Mouse (Mus musculus): ENCODE data around the gene Camp.
A peak's percentile ranks its signal among the peaks of the same experiment; 100 is the strongest.
"Not testable (repeated sequence)": the region's sequence is repeated elsewhere in the genome, so short reads cannot be mapped to it uniquely, and the experiment has no call there.

The Camp gene

DNA sequence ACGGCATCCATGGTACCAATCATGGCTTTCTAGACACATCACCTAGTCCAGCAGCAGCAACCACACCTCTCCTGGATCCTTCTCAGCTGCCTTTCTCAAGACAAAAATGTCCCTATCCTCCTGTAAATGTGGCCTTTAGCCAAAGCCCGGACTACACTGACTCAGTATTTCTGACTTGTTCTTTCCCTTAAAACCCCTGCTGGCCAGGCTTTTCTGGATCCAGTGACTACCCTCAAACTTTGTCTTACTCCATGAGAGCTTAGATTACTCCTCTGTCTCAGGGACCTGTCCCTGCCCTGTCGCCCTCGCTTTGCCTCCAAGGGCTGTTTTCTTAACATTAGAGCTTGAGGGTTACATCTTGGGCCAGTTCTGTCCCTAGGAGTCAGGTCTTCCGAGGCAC lies 682 bp upstream of the Camp start:
- no peak for DNase-seq (ENCODE audit: low spot score)

DNA sequence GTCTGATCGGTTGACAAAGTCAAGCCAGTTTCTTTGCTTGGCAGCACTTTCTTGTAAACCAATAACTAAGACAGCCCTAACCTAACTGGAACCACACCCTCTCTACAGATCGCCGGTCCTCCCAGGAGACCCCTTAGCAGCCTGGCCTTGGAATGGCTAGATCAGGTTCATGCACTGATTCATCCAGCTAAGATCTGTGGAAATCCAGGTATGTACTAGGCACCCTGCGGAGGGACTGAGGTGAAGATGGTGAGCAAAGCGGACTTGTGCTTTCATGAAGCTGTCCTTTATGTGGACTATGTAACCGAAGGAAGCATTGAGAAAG lies 16.4 kb downstream of the Camp start:
- DNase-seq (ENCODE audit: low spot score) = peak; percentile 7

DNA sequence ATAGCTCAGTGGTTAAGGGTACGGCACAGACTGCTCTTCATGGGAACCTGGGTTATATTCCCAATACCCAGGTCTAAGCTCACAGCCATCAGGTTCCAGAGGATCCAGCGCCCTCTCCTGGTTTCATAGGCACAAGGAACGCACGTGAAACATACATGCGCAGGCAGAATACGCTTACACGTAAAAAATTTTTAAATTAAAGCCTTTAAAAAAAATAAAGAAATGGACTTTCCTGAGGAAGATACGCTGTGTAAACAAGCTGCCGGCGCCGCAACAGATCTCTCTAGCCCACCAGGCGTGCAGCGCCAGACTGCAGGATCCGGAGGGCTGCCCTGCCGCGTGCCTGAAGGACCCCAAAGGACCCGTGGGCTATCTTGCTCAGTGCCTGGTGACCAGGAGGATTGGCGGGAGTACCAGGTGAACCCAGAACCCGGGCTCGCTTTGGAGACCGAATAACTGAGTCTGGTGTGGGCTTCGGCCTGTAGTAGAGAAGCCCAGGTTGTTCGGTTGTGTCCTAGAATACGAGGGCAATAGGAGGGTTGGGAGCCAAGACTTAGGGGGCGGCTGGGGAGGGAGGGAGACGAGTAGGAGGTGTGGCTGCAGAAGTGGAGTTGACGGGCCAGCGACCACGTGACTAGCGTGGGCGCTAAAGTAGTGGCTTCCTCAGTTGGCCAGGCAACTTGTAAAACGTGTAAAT lies 16.9 kb downstream of the Camp start, which contains the start of gene Nme6:
Gene Nme6 (plus strand): TSS at position 359 of the 697 bp plus-strand sequence.
- DNase-seq (ENCODE audit: low spot score) = peak; percentile 89

DNA sequence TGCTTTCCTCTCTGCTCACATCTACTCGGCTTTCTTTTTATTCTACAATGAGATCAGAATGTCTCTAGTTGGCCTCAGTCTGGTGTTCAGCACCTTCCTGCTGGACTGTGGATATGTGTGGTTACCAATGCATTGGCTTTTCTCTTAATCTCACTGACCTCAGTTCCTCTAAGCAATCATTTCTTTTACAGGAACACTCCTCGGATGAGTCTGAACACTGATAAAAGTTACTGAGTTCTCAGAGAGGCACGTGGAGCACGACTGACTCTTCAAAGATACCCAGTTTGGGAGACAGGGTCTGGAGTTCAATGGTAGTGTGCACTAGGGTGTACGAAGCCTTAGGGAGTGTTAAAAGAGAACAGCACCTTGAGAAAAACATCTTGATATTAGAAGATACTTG lies 23.2 kb downstream of the Camp start:
- no peak for DNase-seq (ENCODE audit: low spot score)

DNA sequence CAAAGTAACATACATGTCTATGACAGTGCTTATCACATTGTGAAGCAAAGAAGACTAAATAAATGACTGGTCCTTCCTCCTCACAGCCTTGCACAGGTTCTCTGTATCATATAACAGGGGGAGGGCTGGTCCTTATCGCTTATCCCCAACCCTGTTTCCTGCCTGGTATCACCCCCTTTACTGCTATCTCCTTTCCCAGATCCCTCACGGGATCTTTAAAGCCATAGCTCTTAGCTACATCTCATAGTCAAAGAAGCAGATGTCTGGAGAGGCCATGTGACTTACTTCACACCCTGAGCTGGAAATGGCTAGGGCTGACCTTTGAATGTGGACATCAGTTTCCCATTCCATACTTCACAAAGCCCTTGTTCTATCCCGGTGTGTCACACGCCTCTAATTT lies 23.7 kb downstream of the Camp start:
- no peak for DNase-seq (ENCODE audit: low spot score)

DNA sequence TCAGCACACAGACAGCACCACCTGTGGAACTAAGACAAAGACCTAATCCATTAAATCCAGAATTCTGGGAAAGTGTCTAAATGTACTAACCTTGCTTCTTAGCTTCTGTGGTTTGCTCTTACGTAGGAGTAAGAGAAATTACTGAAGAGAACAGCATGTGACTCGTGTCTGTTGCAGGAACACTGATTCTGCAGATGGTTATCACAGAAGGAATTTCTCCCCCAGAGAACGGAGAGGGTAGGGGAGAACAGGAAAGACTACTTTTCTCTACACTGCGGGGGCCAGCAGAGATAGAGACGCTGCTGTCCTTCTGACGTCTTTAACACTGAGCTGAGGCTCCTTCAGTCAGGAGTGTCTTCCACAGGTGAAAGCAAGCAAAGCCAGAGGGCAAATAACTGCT lies 33.1 kb downstream of the Camp start:
- DNase-seq (ENCODE audit: low spot score) = no peak

DNA sequence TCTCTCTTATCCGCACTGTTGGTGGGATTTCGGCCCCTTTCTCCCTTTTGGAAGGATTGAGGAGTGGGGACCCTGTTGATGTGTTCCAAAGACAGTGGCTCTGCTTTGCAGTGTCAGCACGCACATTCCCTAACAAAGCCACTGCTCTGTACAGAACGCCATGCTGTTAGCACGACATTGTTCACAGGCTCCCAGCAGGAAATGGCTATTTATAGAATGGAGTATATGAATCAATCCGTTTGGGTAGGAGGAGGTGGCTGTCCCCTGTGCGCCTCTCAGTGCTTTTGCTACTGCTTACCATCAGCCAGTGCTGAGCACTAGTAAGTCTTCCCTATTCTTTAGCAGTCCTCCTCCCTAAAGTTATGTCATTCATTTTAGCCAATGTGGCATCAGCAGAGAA lies 36.0 kb downstream of the Camp start:
- no peak for DNase-seq (ENCODE audit: low spot score)

DNA sequence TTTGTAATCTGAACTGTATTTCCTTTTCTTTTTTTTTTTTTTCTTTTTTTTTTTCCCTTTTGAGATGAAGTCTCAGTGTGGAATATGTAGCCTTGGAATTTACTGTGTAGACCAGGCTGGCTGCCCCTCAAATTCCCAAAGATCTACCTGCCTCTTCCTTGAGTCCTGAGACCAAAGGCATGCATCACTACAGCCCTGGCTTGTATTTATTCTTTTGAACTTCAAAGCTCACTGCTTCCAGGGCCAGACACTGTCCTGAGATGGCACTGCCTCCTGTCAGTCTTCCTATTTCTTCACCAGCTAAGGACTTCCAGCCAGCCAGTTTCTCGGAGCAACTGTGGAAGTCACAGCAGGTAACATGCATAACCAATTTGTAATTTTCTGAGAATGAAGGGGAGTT lies 37.4 kb downstream of the Camp start, which contains the start of gene Spink8:
Gene Spink8 (plus strand): TSS at position 301 of the 400 bp plus-strand sequence.
- DNase-seq (ENCODE audit: low spot score) = no peak

DNA sequence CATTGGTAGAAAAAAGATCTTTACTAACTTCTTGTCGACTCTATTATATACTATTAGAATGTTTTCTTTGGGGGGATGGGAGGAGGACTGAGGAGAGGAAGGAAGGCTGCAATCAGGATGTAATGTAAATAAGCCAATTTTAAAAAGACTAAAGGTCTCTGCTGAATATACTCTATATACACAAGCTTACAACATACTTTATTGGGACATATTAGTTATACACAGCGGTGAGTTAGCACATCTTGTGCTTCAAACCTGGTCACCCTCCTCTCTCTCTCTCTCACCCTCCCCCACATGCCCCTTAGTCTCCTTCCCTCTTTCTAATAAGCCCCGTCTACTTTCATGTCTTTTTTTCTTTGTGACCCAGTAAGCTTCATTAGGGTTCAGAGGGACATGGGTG lies 41.5 kb downstream of the Camp start:
- no peak for DNase-seq (ENCODE audit: low spot score)

DNA sequence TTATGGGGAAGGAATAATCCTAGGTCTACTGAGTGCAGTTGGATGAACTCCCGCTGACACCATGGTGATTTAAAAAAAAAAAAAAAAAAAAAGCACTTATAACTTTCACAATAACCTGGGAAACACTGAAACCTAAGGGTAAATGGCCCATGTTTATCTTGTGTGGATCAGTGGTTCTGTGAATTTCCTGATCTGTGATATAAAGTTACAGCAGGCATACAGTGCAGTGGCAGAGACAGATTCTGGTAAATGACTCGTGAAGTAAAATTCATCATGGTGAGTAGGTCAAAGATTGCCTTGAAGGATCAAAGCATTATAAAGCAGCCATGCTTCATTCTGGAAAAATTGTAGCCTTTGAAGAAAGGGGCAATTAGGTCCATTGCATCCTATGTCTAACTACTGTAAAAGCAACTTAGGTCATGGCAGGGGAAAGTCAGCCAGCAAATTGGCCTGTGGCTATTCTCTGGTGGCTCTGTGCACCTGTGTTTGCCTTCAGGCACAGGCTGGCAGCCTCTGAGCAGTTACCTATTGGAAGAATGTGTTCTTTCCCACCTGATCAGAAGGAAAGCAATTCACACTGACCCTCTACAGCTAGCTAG lies 42.6 kb downstream of the Camp start:
- no peak for DNase-seq (ENCODE audit: low spot score)

DNA sequence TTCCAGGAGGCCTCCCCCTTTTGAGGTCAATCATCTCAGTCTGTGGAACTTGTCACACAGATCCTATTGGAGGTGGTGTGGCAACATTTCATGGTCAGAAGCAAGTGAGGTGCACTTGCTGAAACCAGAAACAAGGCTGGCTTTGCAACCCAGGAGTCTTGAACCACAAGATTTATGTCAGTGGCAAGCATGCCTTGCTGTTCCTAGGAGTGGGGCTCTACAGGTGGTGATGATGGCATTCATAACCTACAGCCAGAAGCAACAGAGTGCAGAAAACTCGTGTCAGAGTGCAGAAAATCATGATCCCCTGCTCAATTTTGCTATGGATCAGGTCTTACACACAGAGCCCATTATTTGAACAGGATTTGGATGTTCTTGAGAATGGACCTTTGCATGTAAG lies 43.2 kb downstream of the Camp start:
- DNase-seq (ENCODE audit: low spot score) = no peak

DNA sequence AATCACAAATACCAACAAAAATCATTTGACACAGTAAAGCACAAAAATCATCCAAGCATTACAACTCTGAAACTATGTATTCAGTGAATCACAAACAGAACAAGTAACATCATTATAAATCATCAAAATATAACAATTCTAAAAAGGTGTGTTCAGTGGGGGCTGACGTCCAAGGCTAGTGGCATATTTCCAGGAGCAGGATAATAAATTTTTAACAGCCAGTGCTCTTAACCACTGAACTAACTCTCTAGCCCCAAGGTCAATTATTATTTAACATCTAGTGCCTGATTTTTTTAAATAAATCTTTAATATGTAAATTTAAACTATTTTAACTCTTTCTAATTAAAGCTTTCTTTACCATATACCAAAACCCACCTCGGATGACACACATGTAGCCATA lies 43.8 kb downstream of the Camp start:
- DNase-seq (ENCODE audit: low spot score) = not testable (repeated sequence)

DNA sequence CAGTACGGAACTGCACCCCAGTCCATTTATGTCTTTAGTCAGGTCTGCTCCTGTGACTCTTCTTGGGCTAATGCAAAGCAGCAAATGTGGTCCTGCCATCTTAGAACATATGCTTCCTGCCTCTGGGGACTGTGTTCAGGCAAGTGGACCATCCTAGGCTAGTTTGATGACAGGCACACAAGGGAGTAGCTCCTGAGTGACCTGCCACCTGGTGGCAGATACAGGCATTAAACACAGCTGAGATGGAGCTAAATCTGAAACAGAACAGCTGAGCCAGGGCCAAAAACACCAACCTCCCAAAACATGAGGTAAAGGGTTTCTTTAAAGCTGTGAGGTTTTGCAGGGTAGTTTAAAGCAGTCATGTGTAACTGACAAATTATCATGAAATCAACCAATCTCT lies 51.4 kb downstream of the Camp start:
- no peak for DNase-seq (ENCODE audit: low spot score)

Data from ovary, postnatal 14 days (tissue).